Mouse (Mus musculus) testis, postnatal 10 days (tissue): ENCODE data around the gene Ccdc73.
"Not testable (repeated sequence)": the region's sequence is repeated elsewhere in the genome, so short reads cannot be mapped to it uniquely, and the experiment has no call there.

Source experiments
- DNase-seq: peaks from one replicate; pipeline ENCODE4 v3.0.0; 2021; ENCODE audit warnings: low spot score

Gene Ccdc73

DNA sequence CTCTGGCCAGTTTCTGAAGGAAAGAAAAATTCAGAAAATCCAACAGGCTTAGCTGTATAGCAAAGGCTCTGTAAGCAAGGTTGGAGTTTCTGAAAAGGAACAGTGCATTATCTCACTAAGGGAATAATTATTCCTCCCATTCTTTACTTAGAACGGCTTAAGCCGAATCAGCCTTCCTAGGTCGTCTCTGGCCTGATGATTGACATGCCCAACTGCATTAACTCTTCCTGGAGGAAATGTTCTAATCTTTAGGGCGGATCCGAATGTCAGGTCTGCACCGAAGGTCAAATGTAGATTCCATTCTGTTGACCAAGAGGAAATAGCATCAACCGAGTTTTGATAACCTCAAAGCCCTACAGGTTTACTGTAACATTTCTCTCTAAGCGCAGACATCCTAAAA lies 11.2 kb downstream of the Ccdc73 start:
- DNase-seq, result no peak

DNA sequence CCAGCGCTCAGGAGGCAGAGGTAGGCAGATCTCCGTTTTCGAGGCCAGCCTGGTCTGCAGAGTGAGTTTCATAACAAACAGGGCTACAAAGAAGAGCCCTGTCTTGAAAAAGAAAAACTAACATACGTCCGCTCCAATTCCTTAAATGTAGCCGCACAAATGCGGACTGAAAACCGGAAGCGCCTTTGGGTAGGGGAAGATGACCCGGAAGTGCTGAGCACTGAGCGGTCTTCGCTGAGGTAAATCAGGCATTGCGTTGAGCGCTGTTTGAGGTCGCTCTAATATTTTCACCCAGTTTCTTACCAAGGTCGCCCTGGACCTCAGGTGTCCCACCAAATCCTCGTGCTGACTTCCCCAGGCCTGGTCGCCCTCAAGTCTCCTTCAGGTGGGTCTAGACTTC lies 18.5 kb downstream of the Ccdc73 start:
- no peak for DNase-seq

DNA sequence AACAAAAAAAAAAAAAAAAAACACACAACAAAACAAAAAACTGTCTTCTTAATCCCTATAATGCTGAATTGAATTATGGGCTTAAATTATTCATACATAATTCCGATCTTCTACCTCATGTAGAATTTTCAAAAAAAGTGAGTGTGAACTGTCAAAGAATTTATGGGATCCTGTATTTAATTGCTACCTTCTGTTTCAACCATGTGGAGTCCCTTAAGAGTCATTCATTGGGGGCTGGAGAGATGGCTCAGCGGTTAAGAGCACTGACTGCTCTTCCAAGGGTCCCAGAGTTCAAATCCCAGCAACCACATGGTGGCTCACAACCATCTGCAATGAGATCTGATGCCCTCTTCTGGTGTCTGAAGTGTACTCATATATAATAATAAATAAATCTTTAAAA lies 19.7 kb downstream of the Ccdc73 start:
- not testable (repeated sequence) for DNase-seq

DNA sequence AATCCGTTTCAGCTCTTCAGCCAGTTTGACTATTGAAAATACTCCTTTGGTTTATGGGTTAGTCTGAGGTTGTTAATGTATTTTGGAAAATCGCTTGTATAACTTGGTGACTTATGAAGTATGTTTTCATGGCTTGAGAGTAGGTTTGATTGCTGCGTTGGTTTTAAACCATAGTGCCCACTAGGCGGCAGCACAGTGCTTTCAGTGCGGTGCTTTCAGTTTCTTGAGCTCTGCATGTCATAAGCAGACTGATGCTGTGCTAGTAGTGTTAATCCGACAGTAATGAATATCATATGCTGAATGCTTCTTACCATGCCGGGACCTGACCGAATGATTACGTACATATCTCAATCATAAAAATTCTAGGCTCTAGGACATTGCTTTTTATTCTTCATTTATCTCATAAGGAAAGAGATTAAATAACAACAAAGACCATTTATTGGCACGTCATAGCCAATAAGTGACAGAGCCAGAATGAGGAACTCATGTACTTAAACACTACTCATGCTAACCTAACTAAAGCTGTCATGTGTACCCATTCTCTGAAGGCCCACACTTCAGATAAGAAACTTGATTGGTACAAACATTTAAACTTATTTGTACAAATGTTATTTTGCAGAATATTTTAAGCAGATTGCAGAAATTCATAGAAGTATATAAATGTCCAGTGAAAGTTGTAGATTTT lies 20.4 kb downstream of the Ccdc73 start:
- peak; percentile 89 for DNase-seq

- no peak for DNase-seq
Measured at GRCm38 (mm10) chr2:104899975-104900374, 32.4 kb downstream of the Ccdc73 start.

DNA sequence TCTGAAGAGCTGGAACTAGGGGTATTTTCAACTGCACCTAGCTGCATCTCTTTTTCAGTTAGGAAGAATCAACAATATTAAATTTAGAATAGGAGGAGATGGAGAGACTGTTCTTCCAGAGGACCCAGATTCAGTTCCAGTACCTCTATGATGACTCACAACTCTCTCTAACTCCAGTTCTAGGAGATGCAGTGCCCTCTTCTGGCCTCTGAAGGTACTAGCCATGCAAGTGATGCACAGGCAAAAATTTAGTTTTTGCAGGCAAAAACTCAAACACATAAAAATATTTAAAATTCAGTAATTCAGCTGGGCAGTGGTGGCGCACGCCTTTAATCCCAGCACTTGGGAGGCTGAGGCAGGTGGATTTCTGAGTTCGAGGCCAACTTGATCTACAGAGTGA lies 48.1 kb downstream of the Ccdc73 start:
- DNase-seq, result no peak

- DNase-seq, result no peak
Measured at GRCm38 (mm10) chr2:104964492-104964891, 96.9 kb downstream of the Ccdc73 start.

- DNase-seq, result no peak
Measured at GRCm38 (mm10) chr2:104981712-104982111, 114.1 kb downstream of the Ccdc73 start.

DNA sequence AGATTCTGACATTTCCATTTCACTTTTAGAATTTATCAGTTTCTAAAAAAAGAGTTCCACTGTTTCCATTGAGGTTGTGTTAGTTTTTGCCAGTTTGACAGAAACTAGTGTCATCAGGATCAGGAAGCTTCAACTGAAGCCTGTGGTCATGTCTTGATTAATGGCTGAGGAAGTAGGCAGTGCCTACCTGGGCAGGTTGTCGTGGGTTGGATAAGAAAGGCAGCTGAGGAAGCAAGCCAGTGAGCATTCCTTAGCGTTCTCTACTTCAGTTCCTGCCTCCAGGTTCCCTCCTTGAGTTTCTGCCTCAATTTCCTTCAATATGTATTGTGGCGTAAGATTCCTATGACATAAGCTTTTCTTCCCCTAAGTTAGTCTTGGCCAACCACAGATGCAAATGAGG lies 118.2 kb downstream of the Ccdc73 start:
- no peak for DNase-seq

- DNase-seq, result no peak
Measured at GRCm38 (mm10) chr2:104988974-104989373, 121.4 kb downstream of the Ccdc73 start.

- DNase-seq, result no peak
Measured at GRCm38 (mm10) chr2:104994436-104994835, 126.8 kb downstream of the Ccdc73 start.

GRCm38 (mm10) chr2:104996201-104996600 lies 128.6 kb downstream of the Ccdc73 start:
- no peak for DNase-seq

GRCm38 (mm10) chr2:105007236-105007635 lies 139.6 kb downstream of the Ccdc73 start:
- no peak for DNase-seq

DNA sequence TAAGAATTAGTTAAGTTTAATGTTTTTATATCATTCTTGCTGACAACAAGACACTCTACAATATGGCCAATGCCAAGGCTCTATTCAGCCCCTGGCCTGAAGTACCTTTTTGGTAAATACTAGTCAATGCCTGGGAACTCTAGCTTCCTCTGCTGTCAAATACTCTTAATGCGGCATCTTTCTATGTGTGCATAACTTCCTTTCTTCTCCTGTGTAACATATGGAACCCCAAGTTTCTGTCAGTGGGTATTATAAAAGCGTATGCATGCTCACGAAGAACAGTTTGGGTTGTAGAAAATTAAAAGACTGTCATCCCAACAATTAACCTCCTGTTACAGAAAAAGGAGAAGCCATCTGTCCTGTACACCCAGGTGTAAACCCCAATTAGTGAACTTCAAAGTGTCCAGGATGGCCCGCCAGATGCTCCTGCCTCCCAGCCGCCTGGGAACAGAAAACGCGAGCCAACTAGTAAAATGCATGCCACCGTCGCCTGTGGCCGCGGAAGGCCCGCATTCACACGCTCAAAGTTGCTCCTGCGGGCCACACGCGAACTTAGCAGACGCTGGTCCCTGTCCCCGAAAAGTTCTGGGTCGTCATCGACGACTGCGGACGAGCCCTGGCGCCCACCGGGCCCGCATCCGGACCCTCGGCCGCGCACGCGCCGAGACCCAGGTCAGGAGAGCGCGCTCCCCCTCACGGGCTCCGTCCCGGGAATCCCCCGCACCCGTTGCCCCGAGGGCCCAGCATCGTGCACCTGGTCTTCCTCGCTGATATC lies 148.8 kb downstream of the Ccdc73 start:
- no peak for DNase-seq

DNA sequence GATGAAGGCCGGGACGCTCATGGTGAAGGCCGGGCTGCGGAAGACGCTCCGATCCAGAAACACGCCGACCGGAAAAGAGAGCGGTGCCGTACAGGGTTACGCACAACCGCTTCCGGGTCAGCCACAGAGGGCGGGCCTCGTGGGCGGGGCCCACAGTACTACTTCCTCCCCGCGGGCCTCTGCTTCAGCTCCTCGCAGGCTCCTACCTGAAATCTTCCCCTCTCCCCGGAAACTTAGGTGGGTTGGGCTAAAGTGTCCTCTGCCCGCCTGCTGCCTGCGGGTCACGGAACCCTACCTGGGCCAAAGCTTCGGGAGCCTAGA lies 149.3 kb downstream of the Ccdc73 start, which contains the start of gene Eif3m:
Eif3m (minus strand) TSS at position 114 of the 321 bp plus-strand sequence.
- DNase-seq, result peak; percentile 95

GRCm38 (mm10) chr2:105017802-105018201 lies 150.2 kb downstream of the Ccdc73 start:
- DNase-seq, result no peak

DNA sequence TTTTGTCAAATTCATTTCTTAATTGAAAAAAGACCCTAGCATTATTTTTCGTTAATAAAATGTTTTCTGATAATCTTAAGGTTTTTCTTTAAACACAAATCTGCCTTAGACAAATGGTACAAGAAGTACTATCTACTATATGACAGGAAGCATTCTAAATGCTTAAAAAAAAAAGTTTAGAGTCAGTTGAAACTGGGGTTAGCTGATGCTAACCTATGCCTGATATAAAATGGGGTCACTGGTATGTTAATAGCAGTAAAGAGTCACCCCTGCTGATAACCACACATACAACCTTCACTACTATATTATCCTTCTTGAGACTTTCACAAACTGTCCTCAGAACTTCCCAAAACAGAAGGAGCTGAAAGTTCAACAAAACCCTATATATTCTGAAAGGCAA lies 151.9 kb downstream of the Ccdc73 start:
- DNase-seq, result no peak

DNA sequence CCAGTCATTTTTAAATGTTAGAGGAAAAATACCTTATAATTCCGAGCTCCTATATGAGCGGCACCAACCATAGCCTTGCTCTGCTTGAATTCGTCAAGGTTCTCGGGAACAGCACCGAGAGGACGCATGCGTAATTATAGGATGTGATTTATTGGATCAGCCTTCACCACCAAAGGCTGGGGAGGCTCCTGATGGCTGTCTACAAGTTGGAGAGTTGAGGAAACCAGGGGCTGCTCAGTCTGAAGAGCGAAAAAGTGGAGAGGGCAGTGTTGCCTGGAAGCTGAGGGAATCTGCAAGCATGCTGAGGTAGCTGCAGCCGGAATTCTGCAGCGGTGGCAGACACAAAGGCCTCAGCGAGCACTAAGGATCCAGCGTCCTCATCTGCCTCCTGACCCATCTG lies 153.7 kb downstream of the Ccdc73 start:
- no peak for DNase-seq

GRCm38 (mm10) chr2:105021836-105022235 lies 154.2 kb downstream of the Ccdc73 start:
- DNase-seq, result no peak

- DNase-seq, result no peak
Measured at GRCm38 (mm10) chr2:105023031-105023615, 155.5 kb downstream of the Ccdc73 start.

GRCm38 (mm10) chr2:105023815-105024214 lies 156.2 kb downstream of the Ccdc73 start:
- DNase-seq, result no peak

DNA sequence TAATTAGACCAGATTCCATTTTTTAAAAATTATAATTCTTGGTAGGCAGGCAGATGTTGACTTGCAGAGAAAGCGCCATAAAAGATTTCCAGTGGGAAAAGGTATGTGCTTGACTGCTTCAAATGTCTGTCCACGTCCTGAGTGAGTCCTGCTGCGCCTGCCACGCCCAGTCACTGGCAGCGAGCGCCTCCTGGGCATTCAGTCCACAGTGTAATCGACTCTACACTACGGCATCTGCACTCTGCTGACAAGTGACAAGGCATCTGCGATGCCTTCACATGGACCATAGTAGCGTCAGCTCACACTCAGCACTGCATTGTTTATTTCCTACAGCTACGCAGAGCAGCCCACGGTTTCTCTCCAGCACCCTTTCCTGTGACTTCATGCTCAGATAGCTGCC lies 158.0 kb downstream of the Ccdc73 start:
- DNase-seq, result not testable (repeated sequence)

DNA sequence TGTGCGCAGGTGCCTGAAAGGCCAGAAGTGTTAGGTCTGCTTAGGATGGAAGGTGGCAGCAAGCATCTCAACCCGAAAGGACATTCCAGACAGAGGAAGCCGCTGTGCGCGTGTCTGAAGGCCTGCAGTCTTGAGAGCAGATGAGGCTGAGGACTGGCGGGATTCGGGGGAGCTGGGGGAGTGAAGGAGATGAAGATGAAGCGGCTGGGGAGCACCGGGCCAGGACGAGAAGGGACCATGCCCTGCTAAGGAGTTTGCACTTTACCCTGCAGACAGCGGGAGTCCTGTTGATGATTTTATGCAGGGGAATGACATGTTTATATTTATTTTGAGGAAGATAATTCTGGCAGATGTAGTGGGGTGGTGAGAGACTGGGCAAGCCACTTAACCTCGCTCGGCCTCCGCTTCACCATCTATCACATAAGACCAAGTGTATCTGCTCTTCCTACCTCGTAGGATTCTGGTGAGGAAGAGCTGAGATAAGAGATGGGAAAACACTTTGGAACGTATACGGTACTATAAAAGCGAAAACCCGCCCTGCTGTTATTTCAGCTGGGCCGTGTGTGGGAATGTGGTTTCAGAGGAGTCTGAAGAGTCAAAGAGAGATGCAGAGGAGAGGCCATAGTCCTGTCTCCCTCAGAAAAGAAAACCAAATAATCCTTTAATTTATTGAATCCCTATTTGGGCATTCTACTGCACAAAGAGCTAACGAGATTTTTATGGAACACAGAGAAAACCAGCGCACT lies 159.5 kb downstream of the Ccdc73 start:
- no peak for DNase-seq
